Mouse (Mus musculus) cerebellum, adult 8-10 months (tissue): ENCODE results near the gene Zfp663.

Experiments used
- DNase-seq: peaks from one replicate; pipeline ENCODE4 v3.0.0; 2022

The Zfp663 gene

DNA sequence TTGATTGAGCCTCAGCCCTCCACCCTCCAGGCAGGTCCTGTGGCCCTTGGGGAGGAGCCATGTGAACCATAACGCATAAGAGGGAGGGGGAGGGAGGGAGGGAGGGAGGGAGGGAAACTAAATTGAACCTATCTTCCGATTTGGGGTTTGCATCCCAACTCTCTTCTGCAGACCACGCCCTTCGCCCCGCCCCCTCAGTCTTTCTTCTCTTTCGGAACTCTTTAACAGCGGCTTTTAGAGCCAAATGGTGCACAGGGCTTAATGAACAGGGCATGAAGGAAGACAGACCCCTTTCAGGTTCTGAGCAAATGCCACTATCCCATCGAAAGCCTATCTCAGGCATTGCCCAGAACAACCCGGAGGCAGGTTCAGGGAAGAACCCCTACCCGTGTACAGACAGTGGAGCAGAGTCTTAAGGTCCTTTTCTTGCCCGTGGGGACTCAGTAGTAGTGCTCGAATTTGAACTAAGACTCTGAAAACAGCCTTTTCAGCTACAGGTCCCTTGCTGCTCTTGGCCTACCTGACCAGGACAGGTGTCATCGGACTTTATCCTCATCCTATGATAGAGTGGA lies 575 bp downstream of the Zfp663 start:
- DNase-seq = no peak

DNA sequence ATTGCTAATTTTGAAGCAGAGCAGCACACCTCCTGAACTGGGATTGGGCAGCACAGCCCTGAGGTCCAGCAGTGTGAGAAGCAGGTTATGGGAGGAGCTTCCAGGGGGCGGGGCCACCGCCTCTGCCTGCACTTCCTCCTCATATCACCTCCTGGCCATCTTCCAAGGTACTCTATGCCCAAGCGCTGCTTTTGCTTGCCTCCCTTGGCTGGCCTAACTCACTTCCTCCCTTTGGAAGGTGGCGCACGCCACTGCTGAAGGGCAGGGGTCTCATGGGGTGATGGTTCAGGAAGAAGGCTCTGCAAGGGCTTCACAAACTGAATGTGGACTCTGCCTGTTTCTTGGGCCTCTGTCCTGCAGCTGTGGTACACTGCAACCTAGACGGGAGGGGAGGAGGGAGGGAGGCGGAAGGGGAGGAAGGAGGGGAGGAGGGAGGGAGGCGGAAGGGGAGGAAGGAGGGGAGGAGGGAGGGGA lies 1.4 kb downstream of the Zfp663 start:
- no peak for DNase-seq

DNA sequence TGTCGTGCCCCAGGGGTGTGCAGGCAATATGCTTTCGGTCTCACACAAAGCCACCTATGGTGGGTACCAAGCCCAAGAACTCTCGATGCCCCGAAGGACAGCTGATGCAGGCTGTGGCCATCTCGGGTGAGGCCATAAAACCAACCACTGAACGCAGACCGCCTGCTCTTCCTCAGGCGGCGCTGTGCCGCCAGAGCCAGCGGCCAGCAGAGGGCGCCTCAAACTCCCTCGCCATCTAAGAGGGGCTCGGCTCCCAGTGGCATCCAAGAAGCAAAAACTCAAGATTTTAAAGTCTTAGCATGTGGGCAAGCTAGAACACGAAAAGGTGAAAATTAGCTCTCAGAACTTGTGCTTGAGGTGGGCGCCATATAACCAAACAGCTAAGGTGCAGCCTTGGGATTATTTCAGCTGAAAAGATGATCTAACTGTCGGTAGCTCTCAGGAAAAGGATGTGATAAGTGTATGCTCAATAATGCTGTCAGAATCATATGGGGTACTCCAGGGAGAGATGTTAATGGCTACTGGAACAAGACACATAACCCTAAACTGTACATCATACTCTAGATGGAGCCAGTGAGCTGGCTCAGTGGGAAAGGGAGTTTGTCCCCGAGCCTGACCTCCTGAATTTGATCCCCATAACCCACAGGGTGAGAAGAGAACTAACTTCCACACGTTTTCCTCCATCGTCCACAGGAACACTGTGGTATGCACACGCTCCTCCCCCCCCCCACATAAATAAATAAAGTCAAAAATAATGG lies 4.0 kb downstream of the Zfp663 start:
- DNase-seq = peak; percentile 62

DNA sequence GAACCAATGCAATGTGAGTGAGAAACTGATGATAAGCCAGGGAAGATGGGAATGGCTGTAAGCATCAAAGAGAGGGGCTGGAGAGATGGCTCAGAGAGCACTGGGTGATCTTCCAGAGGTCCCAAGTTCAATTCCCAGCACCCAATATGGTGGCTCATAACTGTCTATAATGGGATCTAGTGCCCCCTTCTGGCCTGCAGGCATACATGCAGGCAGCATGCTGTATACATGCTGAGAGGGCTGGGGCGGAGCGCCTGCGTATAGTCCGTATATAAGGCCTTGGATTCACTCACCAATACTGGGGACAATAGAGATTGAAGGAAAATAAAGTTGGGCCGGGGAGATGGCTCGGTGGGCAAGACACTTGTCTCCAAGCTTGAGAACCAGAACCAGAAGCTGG lies 5.2 kb downstream of the Zfp663 start:
- DNase-seq = no peak

DNA sequence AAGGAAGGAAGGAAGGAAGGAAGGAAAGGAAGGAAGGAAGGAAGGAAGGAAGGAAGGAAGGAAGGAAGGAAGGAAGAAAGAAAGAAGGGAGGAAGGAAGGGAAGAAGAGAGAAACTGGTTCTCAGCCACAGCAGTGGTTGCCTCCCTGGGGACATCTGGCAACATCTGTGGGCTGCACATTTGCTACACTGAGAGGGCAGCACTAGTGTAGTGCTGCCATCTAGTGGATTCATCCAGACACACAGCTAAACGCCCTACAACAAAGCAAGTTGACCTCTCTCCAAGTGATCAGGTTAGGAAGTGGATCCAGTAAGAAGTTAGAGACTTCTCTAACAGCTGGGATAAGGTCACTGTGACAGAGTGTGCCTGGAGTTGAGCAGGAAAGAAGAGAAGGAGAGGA lies 7.7 kb downstream of the Zfp663 start:
- DNase-seq = peak; percentile 33

DNA sequence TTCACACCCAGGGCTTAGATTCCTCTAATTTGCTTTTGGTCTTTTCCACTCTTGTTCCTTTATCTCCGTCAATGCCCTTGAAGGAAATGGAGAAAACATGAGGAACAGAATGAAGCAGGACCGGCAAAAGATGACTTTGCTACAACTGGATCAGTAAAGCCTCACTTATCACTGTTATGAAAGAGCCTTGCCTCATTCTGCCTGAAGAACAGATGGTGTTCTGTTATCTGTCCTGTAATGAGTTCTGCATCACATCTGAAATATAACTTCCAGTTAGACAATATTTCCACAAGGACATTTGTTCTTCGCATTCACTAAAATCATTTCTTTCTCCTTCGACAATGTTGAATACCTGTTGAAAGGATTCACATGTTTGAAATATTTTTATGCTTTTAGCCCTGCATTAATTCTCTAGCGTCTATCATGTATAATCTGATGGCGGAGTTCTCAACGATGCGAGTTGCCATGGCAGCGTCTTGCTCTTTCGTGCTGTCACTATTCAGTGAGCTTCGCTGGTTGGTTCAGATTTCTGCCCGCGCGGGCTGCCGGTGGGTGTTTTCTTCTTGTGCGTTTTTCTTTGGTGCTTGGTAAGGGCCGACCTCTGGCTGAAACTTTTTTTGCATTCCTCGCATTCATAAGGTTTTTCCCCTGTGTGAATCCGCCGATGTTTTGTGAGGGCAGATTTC lies 16.6 kb downstream of the Zfp663 start:
- no peak for DNase-seq

DNA sequence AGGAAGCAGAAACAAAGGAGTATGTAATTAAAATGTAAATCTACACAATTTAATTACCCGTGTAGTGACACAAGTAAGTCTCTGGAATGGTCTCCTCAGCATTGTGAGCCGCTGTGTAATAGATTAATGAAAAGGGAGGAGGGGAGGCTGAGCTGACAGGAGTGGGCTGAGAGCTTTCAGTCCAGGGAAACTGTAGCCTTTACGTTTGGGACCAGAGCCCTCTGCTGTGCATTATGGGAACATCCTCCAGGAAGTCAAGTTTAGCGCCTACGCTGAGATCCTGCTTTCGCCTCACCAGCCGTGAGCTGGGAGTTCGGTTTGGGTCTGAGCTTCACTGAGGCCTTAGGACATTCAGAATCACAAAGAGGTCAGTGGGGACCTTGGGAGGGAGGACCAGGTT lies 19.1 kb downstream of the Zfp663 start:
- peak; percentile 38 for DNase-seq

DNA sequence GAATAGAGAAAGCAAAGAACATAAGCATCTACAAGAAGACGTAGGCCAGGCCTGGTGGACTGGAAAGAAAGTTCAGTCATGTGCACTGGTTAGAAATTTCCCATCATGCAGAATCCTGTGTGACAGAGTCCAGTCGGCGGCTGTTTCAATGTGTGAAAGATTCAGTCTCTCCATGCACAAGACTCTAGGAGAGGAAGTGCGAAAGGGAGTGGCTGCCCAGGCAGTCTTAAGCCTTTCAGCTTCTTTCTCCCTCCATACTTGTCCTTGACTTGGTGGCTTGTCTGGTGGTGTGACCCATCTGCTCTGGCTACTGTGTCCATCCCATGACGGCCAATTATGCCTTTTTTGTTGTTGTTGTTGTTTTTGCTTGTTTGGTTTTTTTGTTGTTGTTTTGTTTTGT lies 22.3 kb downstream of the Zfp663 start:
- no peak for DNase-seq

DNA sequence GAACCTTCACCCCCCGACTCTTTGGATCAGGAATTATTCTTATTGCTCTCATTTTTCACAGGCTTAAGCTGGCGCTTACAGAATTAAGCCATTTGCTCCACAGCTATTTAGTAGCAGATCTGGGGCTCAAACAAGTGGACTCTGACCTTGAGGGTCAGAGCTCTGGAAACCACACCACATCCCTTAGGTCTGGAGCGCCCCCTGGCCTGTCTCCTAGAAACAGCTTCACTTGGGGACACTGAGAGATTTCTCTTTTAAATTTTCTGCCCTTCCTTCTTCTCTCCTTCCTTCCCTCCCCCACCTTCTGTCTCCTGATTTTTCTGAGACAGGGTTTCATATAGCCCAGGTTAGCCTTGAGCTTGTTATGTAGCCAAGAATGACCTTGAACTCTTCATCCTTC lies 31.3 kb downstream of the Zfp663 start:
- DNase-seq = peak; percentile 62

DNA sequence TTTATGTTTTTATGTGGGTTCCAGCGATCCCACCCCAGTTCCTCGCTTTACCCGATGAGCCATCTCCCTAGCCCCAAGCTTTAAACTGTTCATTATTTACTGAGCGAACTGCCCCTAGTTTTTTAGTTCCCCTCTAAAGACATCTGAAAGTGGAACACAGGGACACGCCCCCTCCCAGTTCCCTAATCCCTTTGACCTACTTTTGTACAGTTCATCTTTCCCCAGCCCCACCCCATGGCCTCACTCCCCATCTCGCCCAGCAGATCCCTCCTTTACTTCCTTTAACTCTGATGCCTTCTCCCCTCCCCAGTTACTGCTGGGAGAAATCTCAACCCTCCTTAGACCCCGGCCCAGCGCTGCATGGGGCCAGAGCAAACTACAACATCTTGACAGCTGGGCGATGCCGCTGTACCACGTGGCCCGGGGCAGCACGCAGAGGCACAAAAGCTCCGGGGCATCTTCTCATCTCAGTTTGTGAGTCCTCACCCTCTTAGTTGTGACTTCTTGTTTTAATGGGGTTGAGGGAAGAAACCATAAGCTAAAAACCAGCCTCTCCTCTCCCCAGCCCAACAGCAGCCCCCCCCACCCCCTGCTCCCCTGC lies 35.8 kb downstream of the Zfp663 start:
- no peak for DNase-seq

DNA sequence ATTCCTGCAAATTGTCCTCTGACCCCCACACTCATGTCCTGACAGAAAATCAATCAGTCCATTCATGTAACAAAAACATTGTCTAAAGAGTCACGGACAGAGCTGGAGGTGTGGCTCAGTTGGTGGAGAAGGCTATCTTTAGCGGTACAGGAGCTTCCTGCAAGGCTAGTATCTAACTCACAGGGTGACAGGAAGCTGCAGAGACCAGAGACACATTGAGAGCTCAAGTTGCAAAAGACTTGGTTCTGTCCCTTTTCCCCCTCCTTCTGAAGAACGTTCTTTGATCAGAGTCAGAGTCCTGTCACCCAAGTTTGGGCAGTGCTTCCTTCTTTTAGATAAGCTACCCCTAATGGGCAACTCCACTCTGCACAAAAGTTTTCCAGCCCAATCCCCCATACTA lies 38.8 kb downstream of the Zfp663 start:
- DNase-seq = no peak

DNA sequence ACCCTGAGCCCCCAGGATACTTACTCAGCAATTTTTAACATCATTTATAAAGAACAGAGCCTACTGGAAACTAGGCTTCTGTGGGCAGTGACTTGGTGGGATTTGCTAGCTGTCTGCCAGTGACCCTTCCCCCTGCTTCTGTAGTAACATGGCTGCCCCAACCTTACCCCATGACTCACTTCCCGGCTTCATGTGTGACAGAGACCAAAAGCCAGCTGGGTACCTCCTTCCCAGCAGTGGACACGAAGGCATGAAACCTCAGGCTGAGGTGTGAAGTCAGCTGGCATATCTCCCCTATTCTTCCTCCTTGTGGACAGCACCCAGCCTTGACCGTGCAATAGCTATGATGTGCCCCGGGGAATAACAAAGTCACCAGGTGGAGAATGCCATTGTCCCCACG lies 39.8 kb downstream of the Zfp663 start:
- no peak for DNase-seq

DNA sequence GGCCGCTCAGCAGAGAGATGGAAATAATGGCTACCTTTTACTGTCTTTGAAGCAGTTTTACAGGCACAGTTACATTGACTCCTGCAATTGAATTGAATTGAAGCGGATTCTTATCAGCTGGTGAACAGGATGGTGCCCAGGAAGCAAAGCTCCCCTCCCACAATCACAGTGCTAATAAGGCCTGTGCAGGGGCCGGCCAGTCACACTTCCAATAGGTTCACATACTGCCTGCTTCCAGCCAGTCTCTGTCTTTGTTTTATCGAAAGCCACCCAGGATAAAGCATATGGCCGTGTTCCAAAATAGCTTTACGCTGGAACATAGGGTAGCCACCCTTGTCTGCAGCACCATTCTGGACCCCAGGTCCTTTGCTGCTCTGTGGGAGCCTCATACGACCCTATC lies 41.1 kb downstream of the Zfp663 start:
- DNase-seq = no peak

DNA sequence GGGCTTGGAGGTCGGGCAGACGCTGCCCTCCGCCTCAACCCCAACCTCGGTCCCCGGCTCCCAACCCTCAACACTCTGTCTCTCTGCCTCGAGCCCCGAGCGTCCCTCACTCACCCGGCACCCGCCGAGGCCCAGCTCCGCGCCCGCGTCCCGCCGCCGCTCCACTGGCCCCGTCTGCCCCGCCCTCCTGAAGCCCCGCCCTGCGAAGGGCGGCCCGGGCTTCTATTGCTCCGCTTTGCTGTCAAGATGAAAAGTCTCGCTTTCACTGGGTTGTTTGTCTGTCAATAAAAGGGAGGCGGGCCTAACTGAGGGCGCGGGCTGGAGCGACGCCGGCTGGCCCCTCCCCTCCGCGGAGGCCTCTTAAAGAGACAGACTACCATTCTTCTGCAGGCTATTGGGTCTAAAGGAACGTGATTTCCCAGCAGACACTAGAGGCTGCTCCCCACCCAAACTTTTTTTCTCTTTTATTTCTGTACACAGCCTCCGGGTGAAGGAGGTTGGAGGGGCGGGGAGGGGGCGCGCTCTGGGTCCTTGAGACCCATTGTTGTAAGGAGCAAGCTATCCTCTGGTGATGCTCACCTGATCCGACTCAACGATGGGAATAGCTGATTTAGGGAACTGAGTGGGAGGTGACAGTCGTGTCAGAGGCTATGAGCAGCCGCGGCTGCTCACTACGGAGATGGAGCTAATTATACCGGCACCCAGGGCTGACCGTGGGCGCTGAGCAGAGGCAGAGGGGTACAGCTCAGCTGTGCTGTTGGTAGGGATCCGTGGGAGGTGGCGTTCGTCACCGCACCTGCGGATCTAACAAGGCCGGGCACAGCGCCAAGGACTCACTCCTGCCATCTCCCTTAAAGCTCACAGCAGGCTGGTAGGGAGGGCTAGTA lies 42.0 kb downstream of the Zfp663 start, which contains the start of gene Elmo2:
TSS of gene Elmo2 (minus strand) at position 176 of the 887 bp plus-strand sequence.
- DNase-seq = peak; percentile 99

DNA sequence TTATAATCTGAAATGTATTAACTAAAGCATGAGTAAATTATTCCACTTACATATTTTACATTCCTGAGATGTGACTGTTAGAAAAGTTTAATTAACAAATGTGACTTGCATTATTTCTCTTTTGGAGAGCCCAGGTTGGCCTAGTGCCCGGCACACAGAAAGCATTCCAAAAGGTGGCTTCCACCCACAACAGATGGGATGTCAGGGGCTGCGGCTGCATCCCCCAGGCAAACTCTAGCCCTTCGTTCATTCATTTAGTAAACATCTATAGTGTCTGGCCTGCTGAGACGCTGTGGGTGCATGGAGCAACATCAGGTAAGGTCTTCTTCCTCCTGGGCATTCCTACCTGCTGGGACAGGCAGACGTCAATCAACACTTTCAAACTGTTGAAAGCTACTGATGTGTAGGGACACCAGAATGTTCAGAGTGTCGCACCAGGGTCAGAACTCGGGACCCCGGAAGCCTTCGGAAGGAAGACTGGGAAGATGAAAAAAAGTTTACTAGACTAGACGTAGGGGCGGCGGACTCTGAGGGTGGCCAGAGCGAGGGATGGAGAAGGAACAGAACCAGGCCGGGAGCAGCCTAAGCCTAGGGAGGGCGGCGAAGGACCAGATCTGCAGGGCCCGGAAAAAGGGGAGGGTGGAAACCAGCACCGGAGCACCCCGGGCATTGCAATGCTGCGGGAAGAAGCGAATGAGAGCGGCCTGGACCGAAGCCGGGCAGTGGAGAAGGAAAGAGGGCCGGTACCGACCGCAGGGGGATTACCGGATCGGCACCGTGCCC lies 42.8 kb downstream of the Zfp663 start:
- DNase-seq = no peak

DNA sequence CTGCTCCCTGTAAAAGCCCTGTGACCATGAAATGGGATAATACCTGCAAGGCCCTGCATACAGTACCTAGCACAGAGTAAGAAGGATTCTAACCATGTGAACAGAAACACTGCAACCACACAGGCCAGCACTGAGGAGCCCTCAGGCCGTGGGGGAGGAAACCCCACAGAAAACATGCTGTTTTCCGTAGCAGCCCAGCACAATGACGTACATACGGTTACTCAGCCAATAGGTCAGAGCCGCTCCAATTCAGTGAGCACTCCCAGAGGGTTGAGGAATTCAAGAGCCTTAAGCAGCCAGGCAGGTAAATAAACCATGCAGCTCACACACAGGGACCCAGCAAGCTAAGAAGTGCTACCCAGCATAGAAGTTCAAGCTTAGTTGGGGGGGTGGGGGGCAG lies 44.6 kb downstream of the Zfp663 start:
- DNase-seq = peak; percentile 57

DNA sequence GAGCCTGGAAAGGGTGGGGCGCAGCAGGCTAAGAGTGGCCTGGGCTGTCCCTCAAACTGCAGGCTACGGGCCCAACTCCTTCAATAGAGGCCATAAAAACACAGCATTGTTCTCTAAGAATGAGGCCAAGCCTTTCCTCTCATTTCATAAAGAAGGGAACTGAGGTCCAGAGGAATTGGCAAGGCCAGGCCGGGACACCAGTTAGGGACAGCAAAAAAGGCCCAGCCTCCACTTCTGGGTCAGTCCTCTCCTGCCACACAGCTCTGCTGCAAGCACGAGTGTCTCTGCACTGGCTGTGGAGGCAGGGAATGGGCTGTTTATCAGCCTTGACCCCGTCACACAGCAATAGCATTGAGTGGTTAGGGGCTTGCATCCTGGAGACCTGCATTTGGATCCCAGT lies 45.0 kb downstream of the Zfp663 start:
- no peak for DNase-seq

DNA sequence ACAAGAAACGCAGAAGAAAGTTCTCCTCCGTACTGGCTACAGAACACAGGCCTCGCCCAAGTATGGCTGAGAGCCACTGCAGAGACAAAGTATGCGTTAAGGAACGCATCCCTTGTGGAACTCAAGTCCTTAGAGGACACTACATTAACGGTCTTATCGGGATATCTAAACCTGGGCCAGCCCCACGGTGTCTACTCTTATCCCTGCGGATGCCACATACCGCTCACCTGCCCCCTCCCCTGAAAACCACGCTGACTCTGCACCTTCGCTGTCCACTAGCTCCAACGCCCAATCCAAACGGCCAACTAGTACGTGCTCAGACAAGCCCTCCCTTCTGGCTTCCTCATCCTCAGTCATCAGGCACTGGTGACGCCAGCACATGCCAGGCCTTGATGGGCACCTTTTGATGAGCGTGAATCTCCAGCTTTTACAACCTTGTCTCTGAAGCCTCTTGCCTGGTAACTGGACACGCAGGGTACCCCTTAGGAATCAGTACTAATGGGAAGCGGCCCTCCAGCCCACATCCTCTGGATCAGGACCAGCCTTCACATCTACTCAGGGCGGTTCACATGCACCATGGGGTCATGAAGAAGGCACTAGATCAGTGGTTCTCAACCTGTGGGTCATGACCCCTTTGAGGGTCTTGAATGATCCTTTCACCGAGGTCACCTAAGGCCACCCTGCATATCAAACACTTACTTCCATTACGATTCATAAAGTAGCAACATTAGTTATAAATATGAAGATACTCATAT lies 46.4 kb downstream of the Zfp663 start:
- no peak for DNase-seq

DNA sequence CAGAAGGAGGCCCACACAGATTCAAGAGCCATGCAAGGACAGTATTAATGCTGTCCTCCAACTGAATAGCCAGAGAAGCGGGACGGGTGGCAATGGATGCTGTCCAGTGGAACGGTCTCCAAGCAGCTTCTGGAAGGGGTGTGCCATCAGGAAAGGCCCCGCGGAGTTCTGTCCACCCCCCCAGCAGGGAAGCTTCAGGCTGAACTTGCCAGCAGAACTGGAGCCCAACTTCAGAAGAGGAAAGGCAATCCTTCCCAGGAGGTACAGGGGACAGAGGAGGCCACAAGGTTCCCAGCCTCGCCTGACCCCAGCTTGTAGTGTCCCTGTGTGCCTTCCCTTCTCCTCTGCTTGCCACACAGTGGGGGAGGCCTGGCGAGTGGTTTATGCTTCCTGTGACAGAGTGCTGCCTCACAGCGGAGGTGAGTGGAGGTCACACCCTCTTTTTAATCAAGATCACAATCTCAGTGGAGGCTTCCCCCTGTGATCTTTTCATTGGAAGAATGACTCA lies 47.1 kb downstream of the Zfp663 start:
- peak; percentile 63 for DNase-seq

DNA sequence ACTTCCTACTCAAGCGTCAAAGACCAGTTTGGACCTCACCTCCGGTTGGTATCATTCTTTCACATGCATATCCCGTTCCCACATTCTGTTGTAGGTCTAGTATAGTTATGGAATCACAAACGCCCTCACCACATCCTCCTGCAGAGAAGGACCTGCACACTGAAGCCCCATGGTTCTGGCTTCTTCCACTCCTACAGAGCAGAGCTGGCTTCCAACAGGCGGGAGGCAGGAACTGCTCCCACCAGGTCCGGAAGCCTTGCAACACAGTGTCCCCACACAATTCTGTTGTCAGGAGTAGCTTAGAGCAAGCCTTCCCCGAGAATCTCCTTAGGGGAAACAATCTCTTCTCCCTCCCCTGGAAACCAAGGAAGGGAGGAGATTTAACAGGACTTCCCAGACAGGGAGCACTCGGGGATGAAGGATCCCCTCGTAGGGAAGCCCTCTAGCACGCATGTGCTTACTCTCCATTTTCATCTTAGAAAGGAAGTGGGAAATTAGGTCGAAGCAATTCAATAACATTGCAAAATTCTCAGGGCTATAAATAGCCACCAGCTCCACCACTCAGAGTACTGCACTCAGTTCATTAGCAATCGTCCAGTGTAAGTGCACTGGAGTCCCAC lies 47.9 kb downstream of the Zfp663 start:
- DNase-seq = peak; percentile 55
